In the genomic region with DNA sequence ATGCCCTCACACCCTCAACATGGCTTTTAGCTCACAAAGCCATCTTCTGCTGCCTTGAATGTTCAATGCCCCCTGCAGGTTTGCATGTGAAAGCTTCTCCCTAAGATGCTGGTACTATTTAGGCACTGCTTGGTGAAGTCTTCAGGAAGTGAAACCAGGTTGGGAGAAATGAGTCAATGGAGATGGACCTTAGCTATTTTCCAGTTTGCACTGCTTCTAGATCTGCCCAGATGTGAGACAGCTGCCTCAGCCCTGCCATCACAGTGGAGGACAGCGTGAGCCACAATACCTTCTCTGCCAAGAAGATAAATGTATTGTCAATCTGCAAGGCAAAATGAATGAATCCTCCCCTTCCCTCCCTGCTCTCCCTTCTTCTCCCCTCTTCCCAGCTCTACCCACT, we compare ENCODE assay signal across 19 mouse cellular contexts.
A peak's percentile ranks its signal among the peaks of the same experiment; 100 is the strongest.
DNase-seq lines count a peak whose midpoint lies in the region; ATAC-seq and TF ChIP-seq lines count a peak whose summit lies in the region.
"Had no signal": no experiment of that assay in that cellular context is flagged by ENCODE, and none has a peak within 500 bp of the region (broad histone marks: within the 10 kb centered on the region; RNA-seq: fewer than 3 reads in every experiment).

No protein-coding gene starts in this region.

- H3K4me1 ChIP-seq in heart, adult 2 months (ENCODE audit: control insufficient read depth, insufficient read depth, low read length) = peaks cover 6% of the 10 kb centered on the region
- peaks cover 21% of the 10 kb centered on the region for H3K4me1 ChIP-seq in bone marrow macrophage, adult 2 months (ENCODE audit: control insufficient read depth, insufficient read depth, low read length)
- peaks cover 11% of the 10 kb centered on the region for H3K4me1 ChIP-seq in heart, postnatal 0 days (ENCODE audit: control insufficient read depth, insufficient read depth)

- TF ChIP-seq CTCF in heart, adult 2 months (IDR thresholded peaks at IDR 0.05) = peak; percentile 24; the same call in 1 of the 2 replicates
- 0 out of 2 replicates have a peak, but pooled peaks have one; percentile 16 for TF ChIP-seq CTCF in layer of hippocampus, adult 2 months (conservative IDR thresholded peaks at IDR 0.05)
- TF ChIP-seq CTCF in bone marrow macrophage, adult 2 months (IDR thresholded peaks at IDR 0.05; ENCODE audit: low read depth, low read length) = no peak
- 0 out of 2 replicates have a peak, but pooled peaks have one; percentile 8 for TF ChIP-seq CTCF in heart, postnatal 0 days (IDR thresholded peaks at IDR 0.05; ENCODE audit: low read depth)

- no peak for DNase-seq in heart, adult 2 months
- no peak for DNase-seq in heart, adult 8-10 months (ENCODE audit: low spot score)
- DNase-seq in layer of hippocampus, adult 2 months (ENCODE audit: low spot score in 2 of 2) = no peak
- DNase-seq in layer of hippocampus, adult 9-10 months (ENCODE audit: low spot score) = no peak
- no peak for DNase-seq in heart, postnatal 0 days (ENCODE audit: low spot score)
- no peak for DNase-seq in left cerebral cortex, postnatal 4 days
- no peak for DNase-seq in T-cell, adult 2 months (ENCODE audit: low spot score)
- DNase-seq: adrenal gland, postnatal 36 days; cerebellum, adult 11-12 months; kidney, adult 18-20 months; layer of hippocampus, postnatal 36 days; lung, postnatal 4 days; right cerebral cortex, postnatal 25 days; thymus, postnatal 36 days had no signal

- ATAC-seq in heart, postnatal 0 days (ENCODE audit: insufficient read depth, low read depth) = no peak
- ATAC-seq: midbrain, embryonic 16.5 days had no signal

- WGBS in heart, adult 2 months = 87% methylated on average over 1 of the region's 1 CpGs
- WGBS in heart, postnatal 0 days = 71% methylated on average over 1 of the region's 1 CpGs

- no peak overlapping the region for H3K4me2 ChIP-seq in heart, postnatal 0 days (ENCODE audit: low read depth, low read length)
- H3K4me2 ChIP-seq: limb, embryonic 13.5 days had no signal

- H3K9ac ChIP-seq in heart, adult 2 months (ENCODE audit: low read depth, low read length) = no peak overlapping the region
- no peak overlapping the region for H3K9ac ChIP-seq in heart, postnatal 0 days (replicated peaks; ENCODE audit: low read depth, low read length)
- H3K9ac ChIP-seq: limb, embryonic 13.5 days had no signal

- peaks cover 3% of the 10 kb centered on the region; the same call in 1 of the 2 replicates for H3K36me3 ChIP-seq in heart, adult 2 months (ENCODE audit: control insufficient read depth, insufficient read depth, low read length)
- no peaks in the 10 kb centered on the region for H3K36me3 ChIP-seq in heart, postnatal 0 days (replicated peaks; ENCODE audit: control insufficient read depth, insufficient read depth, low read length)
- H3K36me3 ChIP-seq: G1E; limb, embryonic 13.5 days had no signal

- intact Hi-C loops in heart, adult 2 months (cut with DNase I) = loop anchor here (10.0 kb wide), 1 partner anchor 605 kb away; no protein-coding TSS in a partner anchor
- intact Hi-C loops in left cerebral cortex, postnatal 4 days (cut with DNase I) = no loop called here

- TF ChIP-seq EP300 in heart, adult 2 months (IDR thresholded peaks at IDR 0.05; ENCODE audit: insufficient read depth, low read depth, low read length) = no peak
- no peak for TF ChIP-seq EP300 in heart, postnatal 0 days (IDR thresholded peaks at IDR 0.05; ENCODE audit: low read depth)

- H3K4me3 ChIP-seq in heart, adult 2 months = no peak overlapping the region
- no peak overlapping the region for H3K4me3 ChIP-seq in layer of hippocampus, adult 2 months
- H3K4me3 ChIP-seq in bone marrow macrophage, adult 2 months (ENCODE audit: insufficient read depth, low read length) = no peak overlapping the region
- no peak overlapping the region for H3K4me3 ChIP-seq in heart, postnatal 0 days (ENCODE audit: low read depth, low read length)
- H3K4me3 ChIP-seq: erythroblast, embryonic 14.5 days; limb, embryonic 13.5 days had no signal

- H3K27ac ChIP-seq in heart, adult 2 months = peak overlapping the region; percentile 65
- H3K27ac ChIP-seq in layer of hippocampus, adult 2 months = no peak overlapping the region
- peak overlapping the region; percentile 84 for H3K27ac ChIP-seq in bone marrow macrophage, adult 2 months (ENCODE audit: insufficient read depth, low read depth, low read length)
- 0 out of 2 replicates have a peak overlapping the region, but pooled peaks have one; percentile 22 for H3K27ac ChIP-seq in heart, postnatal 0 days (ENCODE audit: low read depth)

- H3K27me3 ChIP-seq in heart, adult 2 months (ENCODE audit: control insufficient read depth, insufficient read depth, low read length) = no peaks in the 10 kb centered on the region
- no peaks in the 10 kb centered on the region for H3K27me3 ChIP-seq in heart, postnatal 0 days (ENCODE audit: control insufficient read depth, insufficient read depth, low read length)
- H3K27me3 ChIP-seq: limb, embryonic 13.5 days had no signal

- TF ChIP-seq POLR2A in heart, adult 2 months (IDR thresholded peaks at IDR 0.05; ENCODE audit: insufficient read depth, low read depth, low read length) = no peak
- TF ChIP-seq POLR2A in bone marrow macrophage, adult 2 months (IDR thresholded peaks at IDR 0.05; ENCODE audit: borderline replicate concordance, low read depth, low read length) = no peak

- H3K79me2 ChIP-seq in heart, adult 2 months (replicated peaks; ENCODE audit: control insufficient read depth, insufficient read depth, low read length) = no peaks in the 10 kb centered on the region

- no peaks in the 10 kb centered on the region for H3K9me3 ChIP-seq in heart, postnatal 0 days (replicated peaks; ENCODE audit: control insufficient read depth, low read length)
- H3K9me3 ChIP-seq: limb, embryonic 13.5 days had no signal
